Mouse (Mus musculus) cerebellum, postnatal 14 days (tissue): ENCODE results near the gene Srgap1.

Experiments used
- DNase-seq, 2 experiments: peaks; one replicate each; pipeline ENCODE4 v3.0.0; 2021; ENCODE audit warnings: mixed read lengths in 2 of 2

Gene Srgap1

DNA sequence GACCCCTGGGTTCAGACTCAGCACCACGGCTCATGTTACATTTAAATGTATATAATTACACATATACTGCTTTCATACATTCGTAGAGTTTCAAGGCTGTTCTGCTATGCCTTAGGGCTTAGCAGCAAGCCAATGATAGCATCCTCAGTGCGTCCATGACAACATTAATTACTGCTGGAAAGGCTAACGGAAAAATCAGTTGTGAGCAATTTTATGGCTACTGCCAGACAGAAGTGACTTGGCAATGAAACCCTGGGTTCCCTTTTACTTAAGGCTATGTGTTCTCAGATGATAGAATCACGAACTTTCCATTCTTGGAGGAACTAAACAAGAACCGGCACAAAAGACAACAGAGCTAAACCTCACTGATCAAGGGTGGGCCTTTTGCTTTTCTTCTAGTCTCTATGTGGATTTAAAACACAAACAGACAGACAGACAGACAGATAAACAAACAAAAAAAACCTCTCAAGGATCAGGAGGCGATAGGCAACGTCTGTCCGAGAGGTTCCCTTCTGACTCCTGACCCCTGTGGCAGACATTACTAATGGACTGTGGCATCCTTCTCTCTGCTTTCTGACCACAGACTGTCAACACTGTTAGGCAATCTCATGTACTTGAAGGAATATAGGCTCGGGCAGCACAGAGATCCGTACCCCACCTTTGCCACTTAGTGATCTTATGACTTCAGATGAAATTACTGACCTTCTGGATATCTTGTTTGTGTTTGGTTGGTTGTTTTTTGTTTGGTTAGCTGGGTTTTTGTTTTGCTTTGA lies 85.8 kb downstream of the Srgap1 start:
- DNase-seq: no peak

DNA sequence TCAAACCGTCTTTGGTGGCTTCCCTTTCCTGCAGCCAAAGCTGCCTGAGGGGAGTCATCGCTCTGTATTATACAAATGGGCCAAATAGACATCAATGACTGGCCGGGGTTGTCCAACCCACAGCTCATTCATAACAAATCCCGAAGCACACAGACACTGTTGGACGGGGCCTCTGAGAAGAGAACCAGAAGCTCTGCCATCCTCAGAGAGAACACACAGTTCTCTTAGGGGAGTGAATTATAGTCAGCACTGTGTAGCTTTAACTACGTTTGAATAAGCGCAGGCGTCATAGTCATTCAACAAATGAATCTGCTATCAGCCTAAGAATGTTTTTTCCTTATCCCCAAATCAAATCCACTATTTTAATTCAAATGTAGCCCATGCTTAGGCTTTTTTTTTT lies 88.4 kb downstream of the Srgap1 start:
- no peak for DNase-seq

DNA sequence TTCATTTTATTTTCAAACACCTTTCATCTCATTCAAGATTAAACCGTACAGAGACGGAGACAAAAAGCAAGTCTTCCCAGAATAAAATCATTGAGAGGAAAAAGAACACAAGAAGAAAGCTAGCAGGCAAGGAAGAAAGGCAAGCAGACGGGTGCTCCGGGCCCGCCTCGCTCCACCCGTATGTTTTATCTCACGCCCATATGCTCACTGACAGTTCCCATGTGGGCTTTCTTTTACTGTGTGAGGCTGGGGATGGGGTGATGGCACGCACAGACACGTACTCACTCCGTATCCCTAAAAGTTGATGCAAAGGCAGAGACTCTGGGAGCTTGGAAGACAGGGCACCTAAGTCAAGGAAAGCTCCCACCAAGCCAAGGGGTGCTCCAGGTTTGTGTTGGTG lies 90.6 kb downstream of the Srgap1 start:
- no peak for DNase-seq

DNA sequence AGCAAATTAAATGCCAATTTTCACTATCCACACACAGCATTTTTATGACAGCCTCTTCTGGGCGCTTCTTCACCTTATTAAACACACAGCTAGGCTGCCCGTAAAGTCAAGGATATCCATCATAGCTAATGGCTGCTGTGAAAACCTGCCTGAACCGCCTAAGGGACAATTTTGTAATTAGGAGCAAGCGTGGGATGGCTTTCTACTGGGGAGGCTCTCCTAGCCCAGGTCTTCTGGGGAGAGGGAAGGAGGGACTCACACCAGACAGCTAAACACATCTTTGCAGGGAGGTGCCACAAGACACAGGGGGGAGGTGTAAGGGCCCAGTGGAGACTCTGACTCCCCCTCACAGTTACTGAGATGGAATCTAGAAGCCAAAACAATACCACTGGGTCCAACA lies 91.4 kb downstream of the Srgap1 start:
- DNase-seq: no peak

DNA sequence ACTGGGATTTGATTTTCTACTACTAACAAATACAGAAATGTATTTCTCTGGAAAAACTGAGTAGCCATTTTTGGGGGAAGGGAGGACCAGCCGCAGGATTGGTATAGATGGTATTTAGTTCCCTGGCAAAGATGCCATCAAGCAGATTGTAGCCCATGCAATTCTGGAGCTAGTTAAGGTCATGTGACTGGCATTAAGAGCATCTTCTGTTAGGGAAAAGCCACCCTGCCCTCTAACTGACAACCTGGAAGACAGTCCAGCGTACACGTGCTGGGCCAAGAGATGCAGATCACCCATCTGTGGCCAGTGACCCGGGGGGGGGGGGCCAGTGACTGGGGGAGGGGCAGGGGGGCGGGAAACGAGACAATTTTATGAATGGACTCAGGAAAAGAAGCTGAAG lies 92.2 kb downstream of the Srgap1 start:
- peak; percentile 15 to 25 for DNase-seq

DNA sequence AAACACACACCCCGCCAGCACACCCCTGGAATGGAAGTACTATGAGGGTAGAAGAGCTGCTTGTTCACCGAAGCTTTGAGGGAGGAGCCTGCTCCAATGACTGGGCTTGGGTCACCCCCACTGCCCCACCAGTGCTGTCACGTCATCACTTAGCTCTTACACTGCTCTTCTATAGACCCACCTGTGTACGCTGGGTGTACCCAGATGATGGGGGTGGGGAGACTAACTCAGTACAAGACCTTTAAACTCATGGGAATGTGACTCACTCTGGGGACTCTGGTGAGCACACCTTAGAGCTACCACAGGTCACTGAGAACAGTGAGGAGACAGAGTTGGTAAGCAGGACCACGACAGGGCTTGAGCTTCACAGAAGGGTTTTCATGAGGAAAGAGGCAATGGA lies 94.1 kb downstream of the Srgap1 start:
- no peak for DNase-seq

DNA sequence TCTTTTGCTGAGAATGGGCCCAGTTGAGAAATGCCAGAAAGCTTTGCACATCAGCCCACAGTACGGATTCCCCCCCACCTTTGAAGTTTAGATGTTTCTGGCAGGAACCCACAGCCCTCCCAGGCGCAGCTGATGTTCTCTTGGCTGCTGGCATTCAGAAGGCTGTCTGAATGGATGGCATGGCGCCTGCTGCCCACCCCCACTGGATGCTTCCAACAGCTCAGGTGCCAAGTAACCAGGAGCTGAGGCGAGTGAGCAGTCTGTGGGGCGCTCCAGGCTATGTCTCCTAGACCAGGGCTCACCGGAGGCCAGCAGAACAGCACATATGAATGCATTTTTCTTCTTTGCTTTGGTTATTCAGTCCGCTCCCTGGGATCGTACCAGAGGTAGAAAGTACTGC lies 100.9 kb downstream of the Srgap1 start:
- peak; percentile 75 to 77 for DNase-seq

DNA sequence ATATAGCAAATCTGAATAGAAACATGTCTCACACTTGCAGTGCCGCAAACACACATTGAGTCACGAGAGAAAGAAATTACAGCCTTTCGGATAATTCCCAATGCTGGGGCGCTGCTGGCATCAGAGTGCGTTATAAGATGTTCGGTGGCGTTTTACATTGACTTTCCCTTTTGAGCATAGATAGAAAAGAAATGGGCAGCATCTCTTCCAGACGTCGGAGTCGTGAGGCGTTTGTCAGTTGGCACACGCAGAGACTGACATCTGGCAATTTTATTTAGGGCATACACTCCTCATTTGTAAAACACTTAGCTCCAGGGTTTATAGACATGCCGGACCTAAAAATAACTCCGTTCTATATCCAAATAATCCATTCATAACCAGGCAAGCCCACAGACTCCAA lies 115.2 kb downstream of the Srgap1 start:
- DNase-seq: no peak

DNA sequence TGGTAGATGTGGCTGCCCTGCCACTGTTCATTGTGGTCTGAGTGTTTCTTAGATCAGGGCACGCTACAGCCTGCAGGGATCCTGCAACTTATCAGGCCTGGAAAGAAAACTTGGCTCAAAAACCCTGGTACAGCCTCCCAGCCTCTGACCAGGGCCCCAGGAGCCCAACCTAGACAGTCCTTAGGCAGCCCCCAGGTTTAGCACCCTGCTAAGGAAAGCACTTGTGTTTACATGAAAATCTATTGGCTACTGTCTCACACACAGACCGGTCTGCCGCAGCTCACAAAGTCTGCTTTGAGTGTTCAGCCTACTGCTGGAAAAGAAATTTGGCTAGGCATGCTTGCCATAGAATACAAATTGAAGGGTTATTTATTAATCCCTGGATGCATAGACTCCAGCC lies 121.0 kb downstream of the Srgap1 start:
- DNase-seq: no peak

DNA sequence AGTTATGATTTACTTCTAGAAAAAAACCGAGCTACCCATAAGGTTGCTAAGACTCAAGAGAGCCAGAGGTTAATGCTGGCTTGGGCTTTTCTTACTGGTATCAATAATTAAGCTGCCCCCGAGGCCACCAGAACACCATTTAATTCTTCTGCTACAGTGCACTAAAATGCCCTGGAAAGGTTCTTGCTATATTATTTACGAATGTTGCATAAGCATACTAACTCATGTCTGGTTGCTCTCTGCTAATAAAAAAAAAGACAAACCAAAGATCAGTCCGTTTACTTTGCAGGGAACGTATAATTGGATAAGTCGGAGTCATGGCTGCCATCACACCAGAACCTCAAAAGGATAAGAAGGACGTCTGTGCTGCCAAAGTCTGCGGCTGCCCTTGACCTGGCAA lies 128.1 kb downstream of the Srgap1 start:
- no peak for DNase-seq

DNA sequence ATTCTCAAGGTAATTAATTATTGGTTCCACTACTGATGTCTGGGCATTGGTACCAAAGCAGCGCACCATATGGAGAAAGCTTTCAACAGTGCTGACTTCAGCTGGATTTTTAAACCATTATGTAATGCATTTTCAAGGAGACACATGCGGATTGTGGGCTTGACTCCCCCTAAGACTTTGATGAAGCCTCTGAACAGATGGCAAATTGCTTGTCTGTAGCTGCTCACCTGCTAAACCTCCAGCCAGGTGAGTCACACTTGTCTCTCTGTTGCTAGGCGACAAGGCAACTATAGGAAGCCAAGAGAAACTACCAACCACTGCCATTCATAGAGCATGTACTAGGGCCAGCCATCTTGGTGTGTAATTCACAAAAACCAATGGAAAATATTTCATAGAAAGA lies 128.5 kb downstream of the Srgap1 start:
- no peak for DNase-seq

DNA sequence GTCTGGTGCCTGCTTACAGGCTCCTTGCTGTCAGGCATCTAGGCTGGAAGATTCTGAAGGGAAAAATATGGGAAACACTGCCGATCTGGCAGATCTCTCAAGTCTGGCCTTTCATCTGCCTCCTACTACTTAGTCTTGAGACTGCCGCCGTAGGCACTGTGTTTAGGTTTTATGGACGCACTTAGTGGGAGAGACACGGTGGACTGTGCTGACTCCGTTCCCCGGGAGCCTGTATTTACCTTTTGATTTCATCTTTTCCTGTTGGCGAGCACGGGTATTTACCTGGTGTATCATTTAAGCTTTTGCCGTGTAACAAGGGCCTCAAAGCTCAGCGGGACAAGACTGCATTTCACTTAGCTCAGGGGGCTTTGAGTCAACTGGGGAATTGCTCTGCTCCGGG lies 131.6 kb downstream of the Srgap1 start:
- DNase-seq: no peak

DNA sequence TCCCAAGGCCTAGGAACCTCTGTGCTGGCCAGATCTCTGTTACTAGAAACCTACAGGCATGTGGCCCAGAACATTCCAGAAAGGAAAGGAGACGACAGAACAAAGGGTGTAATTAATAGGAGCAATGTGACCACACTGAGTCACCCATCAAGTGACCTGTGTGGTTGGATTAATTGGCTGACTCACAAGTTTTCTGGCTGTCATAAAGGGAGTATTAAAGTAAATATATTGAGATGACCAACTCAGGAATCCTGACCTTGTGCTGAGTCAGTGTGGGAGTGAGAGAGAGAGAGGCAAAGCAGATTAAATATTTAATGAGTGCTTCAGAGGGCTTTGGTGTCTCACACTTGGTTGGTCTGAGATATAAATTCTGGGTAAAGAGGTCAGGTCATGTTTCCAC lies 143.0 kb downstream of the Srgap1 start:
- no peak for DNase-seq

DNA sequence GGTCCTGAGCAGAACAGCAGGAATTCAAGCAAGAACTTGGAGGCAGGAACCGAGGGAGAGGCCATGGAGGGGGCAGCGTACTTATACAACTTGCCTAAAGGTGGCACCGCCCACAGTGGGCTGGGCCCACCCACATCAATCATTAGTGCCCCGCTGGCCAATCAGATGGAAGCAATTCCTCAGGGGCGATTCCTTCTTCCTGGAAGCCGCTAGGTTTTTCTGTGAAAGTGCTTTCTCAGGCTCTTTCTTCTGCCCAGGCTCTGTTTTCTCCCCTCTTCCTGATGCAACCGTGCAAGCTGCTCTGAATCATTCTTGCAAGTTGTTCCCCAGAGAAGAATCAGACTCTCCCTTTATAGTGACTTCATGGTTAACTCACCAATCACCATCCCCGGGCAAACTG lies 144.5 kb downstream of the Srgap1 start:
- DNase-seq: no peak

DNA sequence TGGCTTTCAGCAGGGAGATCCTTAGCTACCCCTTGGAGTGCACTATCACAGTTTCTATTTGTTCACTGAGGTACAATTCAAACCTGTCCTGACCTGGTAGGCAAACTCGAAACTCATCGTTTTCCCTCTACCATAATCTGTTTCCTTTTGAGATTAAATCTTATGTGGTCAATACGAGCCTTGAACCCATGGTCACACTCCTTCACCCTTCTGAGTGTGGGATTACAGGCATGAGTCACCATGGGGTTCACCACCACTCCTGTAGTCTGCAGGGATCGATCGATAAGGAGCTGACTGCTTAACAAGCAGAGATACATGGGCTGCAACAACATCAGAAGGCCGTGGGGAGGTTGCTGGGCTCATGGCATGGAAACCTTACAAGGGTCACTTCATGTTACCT lies 146.3 kb downstream of the Srgap1 start:
- DNase-seq: no peak

DNA sequence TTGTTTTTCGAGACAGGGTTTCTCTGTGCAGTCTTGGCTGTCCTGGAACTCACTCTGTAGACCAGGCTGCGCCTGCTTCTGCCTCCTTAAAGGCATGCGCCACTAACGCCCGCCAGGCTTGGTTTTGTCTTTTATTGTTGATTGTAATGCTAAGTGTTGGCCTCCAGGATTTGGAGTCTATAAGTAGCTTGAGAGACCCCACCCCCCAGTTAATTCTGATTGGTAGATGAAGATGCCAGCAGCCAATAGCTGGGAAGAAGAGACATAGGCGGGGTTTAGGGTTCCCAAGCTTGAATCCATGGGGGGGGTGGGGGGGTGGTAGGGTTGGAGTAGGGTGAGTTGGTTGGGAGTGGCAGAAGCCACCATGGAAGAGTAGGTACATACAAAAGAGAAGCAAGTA lies 147.4 kb downstream of the Srgap1 start:
- no peak for DNase-seq

DNA sequence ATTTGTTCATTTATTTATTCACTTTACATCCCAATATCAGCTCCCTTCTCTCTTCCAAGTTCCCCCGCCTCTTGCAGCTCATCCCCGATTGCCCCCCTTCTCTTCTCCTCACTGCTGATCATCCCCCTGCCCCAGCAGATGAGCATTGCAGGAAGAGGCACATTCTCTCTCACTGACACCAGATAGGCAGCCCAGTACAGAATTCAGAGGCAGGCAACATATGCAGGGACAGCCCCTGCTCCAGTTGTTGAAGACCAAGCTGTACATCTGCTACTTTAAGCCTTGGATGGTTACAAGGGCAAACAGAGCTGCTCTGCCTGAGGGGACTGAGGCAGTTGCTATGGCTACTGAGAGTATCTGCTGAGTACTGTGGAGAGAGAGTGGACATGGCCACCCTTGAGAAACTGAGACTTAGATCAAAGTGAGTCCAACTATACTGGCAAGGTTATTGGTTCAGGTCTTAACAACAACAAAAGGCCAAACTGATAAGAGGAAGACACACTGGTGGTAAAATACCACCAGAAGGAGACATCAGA lies 149.2 kb downstream of the Srgap1 start:
- DNase-seq: no peak

DNA sequence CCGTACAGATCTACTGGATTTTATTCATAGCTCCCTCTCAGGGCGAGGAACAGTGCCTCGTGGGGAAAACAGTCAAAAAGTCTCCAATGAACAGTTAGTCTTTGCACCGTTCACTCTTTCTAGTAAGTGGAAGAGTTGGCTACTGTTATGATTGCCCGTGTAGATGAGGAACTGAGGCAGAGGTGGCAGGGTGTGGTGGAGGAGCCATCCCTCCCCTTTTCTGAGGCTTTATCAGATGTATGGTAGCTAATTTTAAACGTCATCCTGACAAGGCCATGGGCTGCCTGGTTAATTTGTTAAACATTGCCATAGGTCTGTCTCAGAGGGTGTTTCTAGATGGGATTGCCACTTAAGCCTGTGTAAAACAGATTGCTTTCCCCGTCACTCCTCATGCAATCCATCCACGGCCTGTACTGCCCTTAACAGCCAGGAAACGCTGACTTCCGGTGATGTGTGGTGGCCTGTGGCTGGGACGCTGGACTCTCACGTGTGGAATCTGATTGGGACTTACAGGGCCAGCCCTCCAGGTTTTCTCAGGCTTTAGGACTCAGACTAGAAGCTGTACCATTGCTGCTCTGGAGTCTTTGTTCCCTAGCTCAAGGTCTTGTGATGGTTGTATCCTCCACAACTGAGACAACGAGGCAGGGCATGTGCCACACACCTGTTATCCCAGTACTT lies 155.6 kb downstream of the Srgap1 start:
- DNase-seq: no peak

DNA sequence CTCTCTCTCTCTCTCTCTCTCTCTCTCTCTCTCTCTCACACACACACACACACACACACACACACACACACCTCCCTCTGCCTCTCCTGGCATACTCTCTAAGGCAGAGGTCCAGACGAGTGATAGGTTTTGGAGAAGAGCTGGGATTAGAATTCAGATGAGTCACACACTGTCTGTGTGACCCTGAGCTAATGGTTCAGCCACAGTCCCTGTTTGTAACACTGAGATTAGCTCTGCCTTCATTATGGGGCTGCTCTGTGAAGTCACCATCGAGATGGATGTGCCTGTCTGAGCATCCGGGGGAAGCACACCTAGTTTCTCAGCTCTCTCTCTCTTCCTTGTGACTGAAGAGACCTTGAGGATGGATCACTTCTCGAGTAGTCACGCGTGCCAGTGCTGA lies 157.1 kb downstream of the Srgap1 start:
- no peak for DNase-seq

DNA sequence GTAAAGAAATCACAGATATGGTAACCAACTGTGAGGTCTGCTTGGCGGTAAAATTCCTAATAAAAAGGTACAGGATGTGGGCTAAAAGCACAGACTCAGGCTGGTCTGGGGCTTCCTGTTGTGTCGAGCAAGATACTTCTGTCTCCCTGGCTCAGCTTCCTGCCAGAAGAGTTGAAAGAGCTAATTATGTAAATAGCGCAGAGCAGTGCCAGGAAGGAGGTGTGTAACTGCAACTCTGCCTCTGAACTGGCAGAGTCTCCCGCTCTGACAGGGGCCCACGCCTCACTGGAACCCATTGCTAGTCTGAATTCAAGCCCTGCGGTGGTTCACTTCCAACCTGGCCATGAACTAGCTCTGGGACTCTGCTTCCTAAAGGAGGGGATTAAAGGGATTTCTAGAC lies 160.3 kb downstream of the Srgap1 start:
- peak; percentile 45 to 68 for DNase-seq

DNA sequence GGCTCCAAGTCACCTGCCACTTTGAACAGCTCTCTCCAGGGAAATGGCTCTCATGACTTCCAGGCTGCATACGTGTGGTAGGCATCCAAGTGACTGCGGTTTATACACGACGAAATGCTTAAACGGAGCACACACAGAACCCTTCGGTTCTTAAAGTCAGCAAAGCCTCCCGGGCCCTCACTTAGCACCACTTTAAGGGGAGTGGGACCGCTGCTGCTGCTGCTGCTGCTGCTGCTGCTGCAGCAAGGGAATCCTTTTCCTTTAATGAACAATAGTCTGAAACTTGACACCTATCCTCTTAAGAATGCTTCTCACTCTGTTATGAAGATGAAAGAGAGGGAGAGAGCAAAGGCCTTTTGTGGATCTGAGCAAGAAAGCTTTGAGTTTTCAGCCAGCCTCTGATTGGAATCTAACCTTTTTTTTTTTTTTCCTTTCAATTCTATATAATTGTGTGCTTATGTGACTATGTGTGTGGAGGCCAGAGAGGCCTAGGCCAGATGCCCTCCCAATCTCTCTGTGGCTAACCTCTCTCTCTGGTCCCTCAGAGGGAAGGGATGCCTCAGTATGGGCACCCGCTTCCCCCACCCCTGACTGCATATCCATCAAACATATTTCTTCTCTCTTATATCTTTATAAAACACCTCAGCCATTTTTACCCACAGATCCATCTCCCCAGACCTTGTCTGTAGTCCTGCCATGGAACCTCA lies 161.4 kb downstream of the Srgap1 start:
- no peak for DNase-seq

DNA sequence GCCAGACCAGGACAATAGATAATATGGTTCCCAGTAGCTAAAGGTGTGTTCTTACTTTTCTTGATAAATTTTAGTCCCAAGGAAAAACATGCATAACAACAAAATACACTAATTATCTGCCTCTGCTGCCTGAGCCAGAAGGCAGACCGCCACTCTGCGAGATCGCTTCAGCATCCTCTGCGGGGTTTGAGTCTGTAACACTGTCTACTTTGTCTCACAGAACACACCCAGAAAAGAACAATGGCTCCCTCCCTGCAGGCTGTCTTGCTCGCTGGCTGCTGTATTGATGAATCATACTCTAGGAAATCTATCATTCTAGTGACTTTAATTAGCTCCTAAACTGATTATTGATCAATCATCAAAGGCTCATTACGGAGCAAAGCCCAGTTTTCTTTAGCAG lies 164.7 kb downstream of the Srgap1 start:
- DNase-seq: no peak

DNA sequence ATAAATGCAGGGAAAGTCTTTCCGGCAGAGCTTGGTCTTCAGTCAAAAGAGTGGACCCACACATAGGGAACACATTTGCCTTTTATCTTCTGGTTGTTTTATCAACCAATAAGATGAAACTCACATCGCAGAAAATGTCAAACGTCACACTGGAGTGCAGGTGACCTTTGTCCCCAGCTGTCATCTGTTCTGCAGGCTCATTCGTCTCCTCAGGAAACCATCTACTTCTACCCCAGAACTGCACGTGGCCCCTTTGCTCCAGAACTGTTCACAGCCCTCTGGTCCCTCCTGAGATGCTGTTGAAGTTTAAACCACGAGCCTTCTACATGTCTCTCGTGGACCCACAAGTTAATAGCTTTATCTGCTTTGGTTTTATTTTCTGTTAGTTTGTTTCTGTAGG lies 168.3 kb downstream of the Srgap1 start:
- no peak for DNase-seq

DNA sequence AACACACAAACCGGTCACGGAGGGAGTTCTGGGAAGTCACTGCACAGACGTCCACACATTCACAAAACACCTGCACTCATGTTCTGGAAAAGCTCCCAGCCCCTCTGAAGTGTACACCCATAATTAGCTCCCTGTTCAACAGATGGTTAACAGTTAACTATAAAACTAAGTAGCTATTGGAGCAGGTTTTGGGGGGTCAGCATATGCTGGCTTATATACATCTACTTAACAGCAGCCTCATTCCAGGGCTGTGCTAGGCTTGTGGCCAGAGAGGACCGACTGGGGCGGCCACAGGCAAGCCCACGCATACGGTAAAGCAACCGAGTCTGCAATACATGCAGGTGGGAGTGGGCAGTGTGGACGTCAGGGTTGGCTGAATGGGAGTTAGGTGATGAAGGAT lies 169.2 kb downstream of the Srgap1 start:
- DNase-seq: no peak
